Mouse (Mus musculus) lung, adult 2 months (tissue): ENCODE measurements around the gene Sorbs2.

Experiments used
- CTCF ChIP-seq: fragments of 200-500 bp; IDR thresholded peaks from 2 replicates; pipeline ENCODE4 v1.5.1; 2011; ENCODE audit warnings: mild to moderate bottlenecking, low read length, control low read depth; ENCODE audit not compliant: insufficient read depth
- POLR2A ChIP-seq: fragments of 200-500 bp; IDR thresholded peaks from 2 replicates; pipeline ENCODE4 v1.6.1; 2011; ENCODE audit warnings: low read depth, mild to moderate bottlenecking, control low read depth, low read length, borderline replicate concordance; ENCODE audit errors: extremely low read depth

- no peak for TF ChIP-seq CTCF
- TF ChIP-seq POLR2A = no peak
Measured at GRCm38 (mm10) chr8:45611320-45611719, 103.7 kb downstream of the Sorbs2 start.
